Mouse (Mus musculus) frontal cortex, postnatal 14 days (tissue): ENCODE measurements around the gene Plekhm2.

Experiments
- DNase-seq, 2 experiments: peaks; one replicate each; pipeline ENCODE4 v3.0.0; 2022; ENCODE audit warnings: low spot score in 2 of 2

The Plekhm2 gene

DNA sequence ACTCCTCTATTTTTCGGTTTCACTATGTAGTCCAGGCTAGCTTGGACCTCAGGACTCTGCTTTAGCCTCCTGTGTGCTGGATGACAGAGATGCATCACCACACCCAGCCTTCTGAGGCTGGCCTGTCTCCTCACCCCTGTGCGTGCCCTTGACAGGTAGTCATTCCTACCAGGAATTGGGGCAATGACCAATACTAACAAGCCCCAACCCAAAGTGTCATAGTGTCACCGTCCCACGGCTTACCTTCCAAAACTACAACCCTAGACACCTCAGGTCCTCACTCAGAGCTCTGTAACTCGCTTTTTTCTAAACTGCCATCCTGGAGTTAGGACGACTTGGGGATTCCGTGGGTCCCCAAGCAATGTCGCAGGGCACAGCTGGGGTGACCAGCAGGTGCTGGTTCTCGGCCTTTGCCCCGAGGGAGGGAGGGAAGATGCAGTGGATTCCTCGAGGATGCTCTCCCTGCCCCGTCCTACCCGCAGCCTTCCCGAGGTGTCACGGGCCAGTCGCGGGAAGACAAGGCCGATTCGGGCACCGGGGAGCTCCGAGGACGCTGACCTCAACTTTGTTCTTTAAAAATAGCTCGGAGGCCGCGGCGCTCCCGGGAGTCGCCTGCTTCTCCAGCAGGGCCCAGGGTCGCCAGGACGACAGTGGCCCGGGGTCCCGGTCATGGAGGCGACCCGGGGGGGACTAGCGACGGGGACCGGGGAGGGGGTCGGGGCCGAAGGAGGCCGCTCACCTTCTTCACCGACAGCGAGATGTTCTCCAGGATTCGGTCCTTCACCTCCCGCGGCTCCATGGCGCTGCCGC, 1.4 kb downstream of the Plekhm2 start:
- DNase-seq, result no peak

DNA sequence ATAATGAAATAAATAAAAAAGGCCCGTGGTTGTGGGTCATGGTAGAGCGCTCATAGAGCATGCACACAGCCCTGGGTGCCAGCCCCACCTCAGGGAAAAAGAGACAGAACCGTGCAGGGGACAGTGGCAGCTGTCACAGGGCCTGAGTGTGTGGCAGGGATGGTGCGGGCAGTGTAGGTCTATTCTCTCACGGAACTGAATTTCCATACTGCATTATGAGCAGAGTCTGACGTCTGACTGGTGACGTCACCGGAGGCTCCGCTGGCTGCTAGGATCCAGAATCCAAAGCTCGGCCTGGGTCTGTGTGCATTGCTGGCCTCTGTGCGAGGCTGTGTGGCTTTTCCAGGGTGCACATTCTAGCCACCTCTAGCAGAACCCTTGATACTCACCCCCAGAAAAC, 3.8 kb downstream of the Plekhm2 start:
- DNase-seq, result no peak

DNA sequence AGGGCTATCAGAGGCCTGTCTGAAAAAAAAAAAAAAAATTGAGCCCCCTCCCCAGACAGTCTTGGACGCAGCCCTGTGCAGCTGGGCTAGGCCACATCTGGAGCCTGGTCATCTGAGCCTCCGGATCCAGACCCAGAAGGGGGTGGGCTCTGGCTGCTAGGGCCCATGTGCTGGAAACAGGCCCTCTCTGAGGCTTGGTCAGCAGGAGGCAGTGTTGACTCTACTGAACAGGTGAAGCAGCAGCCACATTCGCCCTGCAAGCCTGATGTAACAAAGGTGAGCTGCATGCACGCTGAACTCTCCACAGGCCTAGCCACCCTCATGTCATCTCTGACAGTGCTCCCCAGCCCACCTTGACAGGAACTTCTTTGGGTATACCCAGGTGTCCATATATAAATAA, 5.0 kb downstream of the Plekhm2 start:
- DNase-seq, result no peak

DNA sequence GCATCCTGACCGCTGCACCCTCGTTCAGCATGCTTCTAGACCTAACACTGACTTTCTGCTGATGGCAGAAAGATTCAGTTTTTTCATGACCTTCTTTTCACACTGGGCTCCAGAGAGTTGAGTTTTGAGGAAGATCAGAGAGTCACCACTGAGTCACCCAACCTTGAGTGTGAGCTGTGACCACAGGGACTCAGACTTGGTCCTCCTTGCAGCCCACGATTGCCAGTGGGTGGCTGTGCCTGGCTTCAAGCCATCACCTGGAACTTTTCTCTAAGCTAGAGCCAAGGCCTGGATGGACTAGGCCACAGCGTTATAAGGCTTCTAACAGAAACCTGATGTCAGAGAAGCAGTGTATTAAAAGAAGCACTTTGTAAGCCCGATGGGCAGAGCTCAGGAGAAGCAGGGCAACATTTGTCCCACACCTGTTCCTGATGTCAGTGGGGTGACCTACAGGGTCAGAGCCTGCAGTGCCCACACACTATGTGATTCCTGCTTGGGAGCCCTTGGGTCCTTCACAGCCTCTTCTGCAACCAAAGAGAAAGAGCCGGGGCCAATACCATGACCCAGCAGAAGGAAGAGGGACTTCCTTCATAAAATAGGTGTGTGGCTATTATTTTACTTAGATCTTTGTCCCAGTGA, 5.7 kb downstream of the Plekhm2 start:
- DNase-seq, result no peak

DNA sequence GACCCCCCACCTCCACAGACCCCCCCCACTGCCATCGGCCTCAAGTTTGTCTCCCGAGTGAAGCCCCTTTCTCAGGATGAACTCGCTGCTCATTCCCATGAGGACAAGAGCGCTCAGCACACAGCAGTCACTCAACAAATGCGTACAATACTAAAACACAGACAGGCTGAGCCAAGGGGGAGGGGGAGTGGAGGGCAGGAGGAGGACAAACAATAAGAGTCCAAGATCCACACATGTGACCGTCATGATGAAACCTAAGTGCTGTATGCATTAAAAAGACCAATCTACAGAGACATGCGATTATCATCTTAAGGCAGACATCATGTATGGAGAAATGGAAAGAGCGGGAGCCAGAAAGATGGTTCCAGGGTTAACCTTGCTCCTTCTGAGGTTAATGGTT, 7.8 kb downstream of the Plekhm2 start:
- DNase-seq, result no peak

DNA sequence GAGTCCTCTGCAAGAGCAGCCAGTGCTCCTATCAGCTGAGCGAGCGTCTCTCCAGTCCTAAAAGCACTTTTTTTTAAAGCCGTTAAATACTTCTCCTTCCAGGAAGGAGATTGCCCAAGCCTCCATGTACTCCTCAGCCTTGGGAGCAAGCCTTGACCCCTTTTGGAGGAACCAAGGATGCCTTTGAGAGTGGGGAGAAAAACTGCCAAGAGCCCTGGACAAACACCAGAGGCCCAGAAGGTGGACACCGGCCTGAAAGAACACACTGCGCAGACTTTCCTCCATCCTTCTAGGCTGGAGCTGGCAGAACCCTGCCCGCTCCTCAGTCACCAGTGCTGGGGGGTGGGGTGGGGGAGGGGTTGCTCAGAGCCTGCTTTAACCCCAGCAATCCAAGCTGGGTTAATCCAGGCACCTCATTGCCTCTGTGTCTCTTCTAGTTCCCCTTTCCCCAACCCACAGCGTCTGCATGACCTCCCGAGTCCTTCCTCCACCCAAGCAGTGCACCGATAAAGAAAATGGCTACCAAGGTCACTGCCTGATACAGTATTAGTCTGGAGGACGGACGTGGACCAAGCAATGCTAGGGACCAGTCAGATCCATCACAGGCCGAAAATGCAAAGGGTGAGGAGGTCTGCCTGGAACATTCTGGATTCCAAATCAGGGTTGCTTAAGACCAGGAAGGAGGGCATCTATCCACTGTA, 8.6 kb downstream of the Plekhm2 start:
- DNase-seq, result peak in 1 of 2 experiments; percentile 42

DNA sequence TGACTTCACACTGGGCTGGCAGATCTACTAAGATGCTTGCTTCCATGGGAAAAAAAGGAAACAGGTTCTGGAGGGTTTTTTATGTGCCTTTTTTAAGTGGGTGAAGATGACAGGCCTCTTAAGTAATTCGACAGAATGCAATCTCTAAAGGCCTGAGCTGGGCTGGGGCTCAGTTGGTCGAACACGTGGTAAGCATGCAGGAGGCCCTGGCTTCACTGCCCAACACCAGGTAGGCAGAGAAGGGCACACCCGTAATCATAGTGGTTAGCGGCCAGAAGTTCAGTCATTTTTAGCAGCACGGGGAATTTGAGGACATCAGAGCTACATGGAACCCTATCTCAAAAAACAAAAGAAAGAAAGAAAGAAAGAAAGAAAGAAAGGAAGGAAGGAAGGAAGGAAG, 10.2 kb downstream of the Plekhm2 start:
- no peak for DNase-seq

DNA sequence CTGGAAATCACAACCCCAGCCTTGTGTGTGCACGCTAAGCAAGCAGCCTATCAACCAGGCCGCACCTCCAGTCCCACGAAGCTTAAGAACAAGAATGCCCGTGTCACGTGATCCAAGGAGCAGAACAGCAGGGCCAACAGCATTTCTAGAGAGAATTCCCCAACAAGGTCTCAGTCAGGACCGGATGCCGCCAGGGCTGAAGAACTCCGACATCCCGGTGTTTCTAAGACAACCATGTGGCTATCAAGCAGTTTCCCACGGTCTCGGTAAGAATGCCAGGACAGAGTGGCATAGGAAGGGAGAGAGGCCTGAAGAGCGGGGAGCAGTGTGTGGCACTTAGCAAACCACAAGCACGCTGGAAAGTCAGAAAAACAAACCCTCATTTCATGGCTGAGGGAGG, 10.9 kb downstream of the Plekhm2 start:
- no peak for DNase-seq

DNA sequence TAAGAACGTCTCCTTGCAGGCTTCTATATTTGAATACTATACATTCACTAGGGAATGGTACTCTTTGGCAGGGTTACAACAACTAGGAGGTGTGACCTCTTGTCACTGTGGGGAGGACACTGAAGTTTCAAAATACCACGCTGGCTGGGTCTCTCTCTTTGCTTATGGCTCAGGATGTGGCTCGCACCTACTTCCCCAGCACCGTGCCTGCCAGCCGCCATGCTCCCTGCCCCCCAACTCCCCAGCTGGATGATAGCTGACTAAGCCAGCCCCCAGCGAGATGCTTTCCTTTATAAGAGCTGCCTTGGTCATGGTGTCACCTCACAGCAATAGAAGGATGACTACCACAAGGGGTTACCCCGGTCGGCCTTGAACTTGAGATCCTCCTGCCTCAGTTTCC, 11.7 kb downstream of the Plekhm2 start:
- no peak for DNase-seq

DNA sequence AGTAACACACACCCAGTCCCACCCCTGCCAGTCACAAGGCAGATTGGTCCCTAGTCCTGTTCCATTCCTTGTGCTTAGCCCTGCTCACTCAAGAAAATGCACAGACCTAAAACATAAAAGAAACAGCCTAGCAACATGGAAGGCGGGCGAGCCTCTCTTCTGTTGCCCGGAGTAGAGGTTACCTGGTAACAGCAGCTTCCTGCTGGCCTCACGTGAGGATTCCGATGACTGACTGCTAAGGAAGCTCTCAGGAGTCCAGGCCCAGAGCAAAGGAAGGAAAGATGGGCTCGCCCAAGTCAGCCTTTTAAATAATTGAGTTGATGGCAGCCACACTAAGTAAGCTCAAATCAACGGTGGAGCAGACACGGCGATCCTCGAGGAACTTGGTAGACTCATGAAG, 12.8 kb downstream of the Plekhm2 start:
- DNase-seq, result no peak

DNA sequence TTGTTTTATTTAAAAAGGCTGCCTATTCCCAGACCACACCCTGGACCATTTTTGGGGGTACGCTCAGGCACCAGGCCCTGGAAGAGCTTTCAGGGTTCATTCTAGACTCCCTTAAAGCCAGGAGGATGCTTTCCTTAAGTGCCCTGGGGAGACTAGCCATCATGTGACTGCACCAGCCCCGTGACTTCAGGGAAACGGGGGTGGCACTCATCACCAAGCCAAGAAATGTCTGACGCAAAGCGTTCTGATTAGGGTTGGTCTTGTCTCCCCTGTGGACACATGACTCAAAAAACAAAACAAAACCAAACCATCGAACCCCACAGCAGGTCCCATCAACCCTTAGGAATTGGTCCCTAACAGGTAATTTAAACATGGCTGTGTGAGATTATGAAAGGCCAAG, 13.4 kb downstream of the Plekhm2 start:
- DNase-seq, result no peak

DNA sequence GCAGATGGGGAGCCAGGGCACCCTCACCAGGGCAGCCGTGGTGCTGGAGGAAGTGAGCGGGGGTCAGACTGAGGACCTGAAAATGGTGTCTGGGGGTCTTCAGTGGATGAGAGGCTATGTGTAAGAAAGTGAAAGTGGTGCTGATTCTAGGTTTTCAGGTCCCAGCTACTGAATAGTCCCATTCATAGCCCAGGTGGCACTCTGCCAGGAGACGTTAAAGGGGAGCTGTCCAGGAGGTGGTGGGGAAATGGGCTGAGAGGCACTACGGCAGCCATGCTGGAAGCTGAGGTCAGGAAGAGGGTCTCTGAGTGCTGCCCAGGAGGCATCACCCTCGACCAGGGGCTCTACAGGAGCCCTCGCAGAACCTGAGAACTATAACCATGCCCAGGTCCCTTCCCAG, 15.5 kb downstream of the Plekhm2 start:
- DNase-seq, result peak in 1 of 2 experiments; percentile 29

DNA sequence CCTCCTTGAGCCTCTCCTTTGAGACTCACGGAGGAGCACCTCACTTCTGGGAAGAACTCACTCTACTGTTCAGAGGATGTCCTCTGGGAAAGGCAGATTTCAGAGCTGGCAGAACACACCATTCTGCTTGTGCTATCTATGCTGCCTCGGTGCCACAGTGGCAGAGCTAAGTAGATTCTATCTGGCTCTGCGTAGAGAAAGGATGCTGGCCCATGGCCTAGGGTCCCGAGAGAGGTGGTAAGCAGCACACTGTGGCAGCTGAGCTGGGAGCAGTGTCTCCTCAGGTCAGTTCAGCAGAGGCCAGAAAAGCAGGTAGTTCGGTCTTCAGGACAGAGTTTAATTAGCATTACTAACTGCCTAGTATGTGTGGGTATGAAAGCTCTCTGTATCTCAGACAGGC, 16.4 kb downstream of the Plekhm2 start:
- no peak for DNase-seq

DNA sequence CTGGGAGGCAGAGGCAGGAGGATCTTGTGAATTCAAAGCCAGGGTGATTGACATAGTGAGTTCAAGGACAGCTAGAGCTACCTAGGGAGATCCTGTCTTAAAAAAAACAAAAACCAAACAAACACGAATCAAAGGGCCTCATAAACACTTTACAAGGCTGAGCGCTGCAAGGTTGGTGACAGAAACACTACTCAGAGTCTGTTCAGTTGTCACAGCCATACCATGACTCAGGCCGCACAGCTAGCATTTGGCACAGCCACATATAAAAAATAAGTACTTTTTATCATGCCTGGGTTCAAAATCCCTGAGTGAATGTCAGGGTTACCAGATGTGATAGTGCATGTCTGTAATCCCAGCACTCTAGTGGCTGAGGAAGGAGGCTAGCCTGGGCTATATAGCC, 17.5 kb downstream of the Plekhm2 start:
- no peak for DNase-seq

DNA sequence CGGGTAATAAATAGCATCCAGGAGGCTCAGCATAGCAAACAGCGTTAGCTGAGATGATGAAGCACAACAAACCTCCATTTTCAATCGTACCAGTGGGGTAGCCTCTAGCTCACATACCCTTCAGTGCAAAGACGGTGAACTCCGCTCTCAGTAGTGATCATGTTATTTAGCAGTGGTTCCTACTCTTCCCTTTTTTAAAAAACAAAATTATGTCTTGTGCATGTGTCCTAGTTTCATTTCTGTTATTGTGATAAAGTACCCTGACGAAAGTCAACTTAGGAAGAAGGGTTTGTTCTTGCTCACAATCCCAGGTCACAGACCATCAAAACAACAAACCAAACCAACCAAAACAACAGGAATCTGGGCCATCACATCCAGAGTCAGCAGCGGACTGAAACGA, 18.7 kb downstream of the Plekhm2 start:
- no peak for DNase-seq

DNA sequence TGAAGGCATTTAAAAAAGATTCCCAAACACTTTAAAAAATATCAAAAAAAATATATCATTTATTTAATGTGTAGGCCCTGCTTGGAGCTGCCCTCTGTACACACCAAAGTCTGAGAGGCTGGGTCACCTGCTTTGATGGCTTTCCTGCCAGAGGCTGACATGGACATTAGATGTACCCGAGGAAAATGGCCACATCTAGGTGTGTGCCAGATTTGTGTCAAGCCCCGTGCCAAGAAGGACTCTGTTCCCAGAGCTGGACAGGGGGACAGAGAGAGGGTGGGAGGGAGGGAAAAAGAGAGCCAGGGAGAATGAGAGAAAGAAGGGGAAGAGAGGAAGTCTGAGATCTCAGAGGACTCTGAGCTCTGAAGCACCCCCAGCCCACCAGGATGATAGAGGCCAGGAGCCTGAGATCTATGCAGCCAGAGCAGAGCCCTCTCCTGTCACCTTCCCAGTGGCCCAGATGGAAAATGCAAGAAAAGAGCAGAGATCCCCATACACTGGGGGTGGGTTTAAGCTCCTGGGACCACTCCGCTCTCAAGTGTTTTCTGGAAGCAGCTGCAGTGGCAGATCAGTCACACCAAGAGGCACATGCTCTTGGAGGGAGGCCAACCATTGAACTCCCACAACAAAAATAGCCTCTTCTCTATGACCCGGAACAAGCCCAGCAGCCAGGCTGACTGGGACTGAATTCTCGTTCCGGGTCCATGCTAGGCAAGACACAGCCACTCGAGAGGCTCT, 21.4 kb downstream of the Plekhm2 start:
- DNase-seq, result peak in 1 of 2 experiments; percentile 46

DNA sequence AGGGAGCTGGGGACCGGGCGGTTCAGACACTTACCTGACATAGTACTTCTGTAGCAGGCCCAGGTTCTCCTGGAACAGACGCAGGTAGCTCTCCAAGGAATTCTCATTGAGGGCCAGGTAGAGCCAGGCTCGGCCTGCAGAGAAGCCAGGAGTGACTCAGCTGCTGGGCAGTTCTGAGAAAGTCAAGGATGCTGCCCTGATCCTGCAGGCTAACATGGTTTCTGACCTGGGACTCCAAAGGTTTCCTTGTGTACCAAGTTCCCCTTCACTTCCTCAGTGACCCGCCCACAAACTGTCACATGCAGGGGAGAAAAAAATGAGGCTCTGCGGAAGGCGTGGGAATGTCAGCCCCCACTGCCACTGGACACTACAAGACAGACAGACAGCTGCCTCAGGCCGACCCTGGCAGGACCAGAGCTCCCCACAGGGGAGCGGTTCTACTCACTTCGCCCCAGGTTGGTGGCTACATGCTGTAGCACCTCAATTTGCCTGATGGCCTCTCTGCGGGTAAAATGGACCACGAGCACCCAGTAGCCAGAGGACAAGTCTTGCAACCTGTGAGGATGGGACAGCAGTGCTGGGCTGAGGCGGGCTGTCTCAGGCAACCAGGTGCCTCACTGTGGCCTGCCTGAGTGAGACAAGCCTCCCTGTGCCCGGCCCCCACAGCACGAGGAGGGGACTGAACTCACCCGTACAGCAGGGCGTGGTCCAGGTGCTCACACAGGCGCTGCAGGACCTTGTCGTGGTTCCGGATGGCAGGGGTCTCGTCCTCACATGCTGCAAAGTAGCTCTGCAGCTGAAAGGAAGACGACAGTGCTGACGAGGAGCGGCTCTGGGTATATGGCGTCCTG, 22.5 kb downstream of the Plekhm2 start:
- DNase-seq, result no peak

DNA sequence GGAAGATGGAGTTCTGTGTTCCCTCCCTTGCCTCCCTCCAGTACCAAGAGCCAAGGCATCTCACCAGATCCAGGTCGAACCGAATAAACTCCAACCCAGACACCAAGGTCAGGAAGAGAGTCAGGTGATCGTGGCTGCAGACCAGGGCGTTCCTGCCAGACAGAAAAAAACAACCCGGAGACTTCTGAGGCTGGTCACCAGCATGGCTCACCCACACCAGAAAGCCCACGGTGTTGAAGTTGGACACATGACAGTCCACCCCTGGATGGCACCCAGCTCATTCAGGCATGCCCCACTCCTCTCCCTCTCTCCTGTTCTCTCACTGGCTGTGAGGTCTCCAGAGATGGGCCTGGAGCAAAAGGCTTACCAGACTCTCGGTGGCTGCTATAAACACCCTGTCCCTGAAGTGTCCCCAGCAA, 23.3 kb downstream of the Plekhm2 start:
- DNase-seq, result no peak

DNA sequence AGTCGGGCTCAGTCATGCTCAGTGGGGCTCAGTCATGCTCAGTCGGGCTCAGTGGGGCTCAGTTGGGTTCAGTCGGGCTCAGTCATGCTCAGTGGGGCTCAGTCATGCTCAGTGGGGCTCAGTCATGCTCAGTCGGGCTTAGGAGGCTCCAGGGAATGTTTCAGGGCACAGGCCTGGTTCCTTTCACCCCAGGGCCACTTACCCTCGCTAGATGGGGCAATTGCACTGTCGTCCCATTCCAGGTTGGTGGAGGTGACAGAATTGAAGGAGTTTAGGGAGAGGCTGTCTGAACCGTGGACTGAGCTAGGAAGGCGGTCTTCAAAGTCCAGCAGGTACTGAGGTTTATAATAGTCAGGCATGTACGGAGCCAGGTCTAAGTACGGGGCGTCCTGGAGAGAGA, 25.2 kb downstream of the Plekhm2 start:
- DNase-seq, result no peak

DNA sequence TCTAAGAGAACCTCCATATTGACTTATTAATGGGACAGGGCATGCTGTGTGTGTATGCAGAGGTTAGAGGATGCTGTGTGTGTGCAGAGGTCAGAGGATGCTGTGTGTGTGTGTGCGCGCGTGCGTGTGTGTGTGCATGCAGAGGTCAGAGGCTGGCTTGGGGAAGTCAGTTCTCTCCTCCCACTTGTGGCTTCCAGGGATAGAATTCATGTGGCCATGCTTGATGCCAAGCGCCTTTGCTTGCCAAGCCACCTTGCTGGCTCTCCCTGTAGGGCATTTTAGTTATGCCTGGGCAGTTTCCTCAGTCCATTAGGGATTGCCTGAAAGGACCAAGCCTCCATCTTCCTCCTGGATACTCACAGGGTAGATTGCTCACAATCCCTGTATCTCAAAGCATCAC, 28.0 kb downstream of the Plekhm2 start:
- DNase-seq, result no peak

DNA sequence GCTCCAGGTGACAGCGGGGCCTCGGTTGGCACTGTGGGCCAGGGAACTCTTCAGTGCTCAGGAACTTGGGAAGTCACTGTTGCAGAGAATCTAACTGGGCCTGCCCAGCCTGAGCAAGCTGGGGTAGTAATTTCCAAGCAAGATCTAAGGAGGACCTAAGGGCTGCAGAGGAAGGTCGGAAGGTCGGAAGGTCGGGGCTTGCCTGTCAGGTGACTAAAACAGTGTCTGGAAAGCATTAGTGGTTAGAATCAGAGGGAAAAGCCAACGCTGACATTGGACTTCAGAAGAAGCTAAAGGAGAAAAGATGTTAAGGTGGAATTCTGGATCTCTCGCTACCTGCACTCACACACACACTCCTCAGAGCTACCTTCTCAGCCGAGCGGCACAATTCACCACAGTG, 28.7 kb downstream of the Plekhm2 start:
- DNase-seq, result no peak
